In the genomic region with DNA sequence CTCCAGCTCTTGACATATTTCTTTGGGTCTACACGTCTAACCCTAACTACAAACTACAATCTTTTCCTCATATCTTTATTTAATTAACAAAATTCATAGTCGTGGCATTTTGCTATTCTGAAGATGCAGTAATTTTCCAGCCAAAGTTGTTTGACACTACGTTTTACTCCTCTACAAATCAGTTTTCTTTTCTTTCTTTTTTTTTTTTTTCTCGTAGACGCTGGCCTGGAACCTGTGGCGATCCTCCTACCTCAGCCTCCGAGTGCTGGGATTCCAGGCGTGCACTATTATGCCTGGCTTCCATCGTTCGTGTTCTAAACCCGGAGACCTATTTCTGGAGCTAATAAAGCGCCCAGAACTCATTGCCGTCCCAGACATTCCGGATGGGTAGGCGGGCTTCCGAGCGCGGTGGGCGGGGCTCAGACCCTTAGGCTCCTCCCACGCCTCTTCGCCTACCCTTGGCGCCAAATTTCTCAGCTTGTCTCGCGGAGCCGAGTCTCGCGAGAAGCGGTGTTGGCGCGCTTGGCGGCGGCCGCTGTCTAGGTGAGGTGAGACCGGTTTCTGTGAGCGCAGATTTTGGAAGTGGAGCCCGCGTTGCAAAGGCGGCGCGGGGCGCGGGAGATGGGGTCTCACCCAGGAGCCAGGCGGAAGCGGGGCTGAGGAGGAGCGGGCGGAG, we compare ENCODE assay signal across 8 mouse cellular contexts. TPM values are rescaled to one million over a fixed set of nuclear protein-coding genes. Genes with fewer than 3 reads are reported as not detected.
A peak's percentile ranks its signal among the peaks of the same experiment; 100 is the strongest.
DNase-seq lines count a peak whose midpoint lies in the region; ATAC-seq and TF ChIP-seq lines count a peak whose summit lies in the region.

TSS of gene Tipin (plus strand) at position 477 of the 676 bp plus-strand sequence.

- peak; percentile 80 for TF ChIP-seq EP300 in liver, embryonic 14.5 days (IDR thresholded peaks at IDR 0.05; ENCODE audit: low read depth)
- TF ChIP-seq EP300 in stomach, postnatal 0 days (optimal IDR thresholded peaks at IDR 0.05) = peak; percentile 99

- H3K27me3 ChIP-seq in forebrain, embryonic 10.5 days (ENCODE audit: poor library complexity, severe bottlenecking) = no peaks in the 10 kb centered on the region
- no peaks in the 10 kb centered on the region for H3K27me3 ChIP-seq in heart, embryonic 15.5 days
- H3K27me3 ChIP-seq in liver, embryonic 14.5 days (ENCODE audit: control insufficient read depth, insufficient read depth, low read length) = no peaks in the 10 kb centered on the region
- H3K27me3 ChIP-seq in neural tube, embryonic 11.5 days (ENCODE audit: control insufficient read depth, insufficient read depth, low read length) = no peaks in the 10 kb centered on the region
- H3K27me3 ChIP-seq in stomach, postnatal 0 days (ENCODE audit: control insufficient read depth, insufficient read depth, low read length) = no peaks in the 10 kb centered on the region

- H3K36me3 ChIP-seq in forebrain, embryonic 10.5 days (replicated peaks) = peaks cover 30% of the 10 kb centered on the region
- H3K36me3 ChIP-seq in heart, embryonic 15.5 days = no peaks in the 10 kb centered on the region
- peaks cover 4% of the 10 kb centered on the region for H3K36me3 ChIP-seq in liver, embryonic 14.5 days (replicated peaks; ENCODE audit: control insufficient read depth, insufficient read depth, low read depth)
- 0 out of 2 replicates have a peak, but pooled peaks cover 2% of the 10 kb centered on the region for H3K36me3 ChIP-seq in neural tube, embryonic 11.5 days (ENCODE audit: control insufficient read depth, insufficient read depth, low read length)
- no peaks in the 10 kb centered on the region for H3K36me3 ChIP-seq in stomach, postnatal 0 days (ENCODE audit: control insufficient read depth, insufficient read depth, low read length)

- H3K4me3 ChIP-seq in forebrain, embryonic 10.5 days = peak within 1 kb of the TSS; percentile 93
- peak within 1 kb of the TSS; percentile 87 for H3K4me3 ChIP-seq in heart, embryonic 15.5 days
- peak within 1 kb of the TSS; percentile 94 for H3K4me3 ChIP-seq in liver, embryonic 14.5 days (ENCODE audit: insufficient read depth in 1 of 2, low read depth in 2 of 2, low read length in 2 of 2)
- peak within 1 kb of the TSS; percentile 80 for H3K4me3 ChIP-seq in neural tube, embryonic 11.5 days (ENCODE audit: low read depth, low read length)
- H3K4me3 ChIP-seq in stomach, postnatal 0 days (ENCODE audit: low read depth, low read length) = peak within 1 kb of the TSS; percentile 71

- H3K27ac ChIP-seq in forebrain, embryonic 10.5 days = peak within 1 kb of the TSS; percentile 100
- peak within 1 kb of the TSS; percentile 91 for H3K27ac ChIP-seq in heart, embryonic 15.5 days
- peak within 1 kb of the TSS; percentile 73 for H3K27ac ChIP-seq in liver, embryonic 14.5 days
- peak within 1 kb of the TSS; percentile 68; the same call in 1 of the 2 replicates for H3K27ac ChIP-seq in neural tube, embryonic 11.5 days (ENCODE audit: low read depth, low read length)
- peak within 1 kb of the TSS; percentile 81 for H3K27ac ChIP-seq in stomach, postnatal 0 days (replicated peaks)

- peaks cover 13% of the 10 kb centered on the region for H3K4me1 ChIP-seq in forebrain, embryonic 10.5 days
- H3K4me1 ChIP-seq in heart, embryonic 15.5 days (replicated peaks) = peaks cover 10% of the 10 kb centered on the region
- H3K4me1 ChIP-seq in liver, embryonic 14.5 days (replicated peaks; ENCODE audit: control insufficient read depth in 2 of 2, insufficient read depth in 2 of 2, low read length in 1 of 2) = peaks cover 6 to 8% of the 10 kb centered on the region in 2 experiments; a peak in 3 of 4 replicates
- peaks cover 7% of the 10 kb centered on the region for H3K4me1 ChIP-seq in neural tube, embryonic 11.5 days (ENCODE audit: control insufficient read depth, insufficient read depth, low read length)
- H3K4me1 ChIP-seq in stomach, postnatal 0 days (replicated peaks; ENCODE audit: control insufficient read depth, insufficient read depth) = no peaks in the 10 kb centered on the region

- whole genome bisulfite sequencing in forebrain, embryonic 10.5 days = 2% methylated on average over 46 of the region's 46 CpGs
- WGBS in heart, embryonic 15.5 days = 2% methylated on average over 46 of the region's 46 CpGs
- WGBS in liver, embryonic 14.5 days (ENCODE audit: insufficient replicate concordance) = 2% methylated on average over 46 of the region's 46 CpGs
- 4% methylated on average over 44 of the region's 46 CpGs for WGBS in neural tube, embryonic 11.5 days
- under 1% methylated on average over 46 of the region's 46 CpGs for WGBS in stomach, postnatal 0 days

- H3K9me3 ChIP-seq in forebrain, embryonic 10.5 days = no peaks in the 10 kb centered on the region
- no peaks in the 10 kb centered on the region for H3K9me3 ChIP-seq in heart, embryonic 15.5 days (replicated peaks)
- H3K9me3 ChIP-seq in liver, embryonic 14.5 days (ENCODE audit: control insufficient read depth, low read length) = no peaks in the 10 kb centered on the region
- no peaks in the 10 kb centered on the region for H3K9me3 ChIP-seq in neural tube, embryonic 11.5 days (ENCODE audit: control insufficient read depth, low read length)
- H3K9me3 ChIP-seq in stomach, postnatal 0 days (ENCODE audit: control insufficient read depth, low read length) = no peaks in the 10 kb centered on the region

- H3K4me2 ChIP-seq in heart, embryonic 15.5 days = peak within 1 kb of the TSS; percentile 78
- peak within 1 kb of the TSS; percentile 76 for H3K4me2 ChIP-seq in liver, embryonic 14.5 days (ENCODE audit: low read depth)
- H3K4me2 ChIP-seq in neural tube, embryonic 11.5 days (ENCODE audit: low read depth) = peak within 1 kb of the TSS; percentile 55
- peak within 1 kb of the TSS; percentile 63 for H3K4me2 ChIP-seq in stomach, postnatal 0 days (replicated peaks; ENCODE audit: low read depth)

- peak; percentile 95 for ATAC-seq in heart, embryonic 15.5 days (replicated peaks; ENCODE audit: insufficient number of reproducible peaks, insufficient read depth, low FRiP score, low read depth)
- peak; percentile 87 for ATAC-seq in liver, embryonic 14.5 days (ENCODE audit: insufficient read depth)
- ATAC-seq in neural tube, embryonic 11.5 days (ENCODE audit: insufficient read depth, low FRiP score, low TSS enrichment) = peak; percentile 83
- ATAC-seq in stomach, postnatal 0 days (ENCODE audit: low FRiP score, low TSS enrichment) = peak; percentile 96

- no peak for TF ChIP-seq CTCF in liver, embryonic 14.5 days (IDR thresholded peaks at IDR 0.05; ENCODE audit: low read depth)
- no peak for TF ChIP-seq CTCF in stomach, postnatal 0 days (IDR thresholded peaks at IDR 0.05; ENCODE audit: low read depth)

- H3K9ac ChIP-seq in heart, embryonic 15.5 days = peak within 1 kb of the TSS; percentile 92
- peak within 1 kb of the TSS; percentile 99 for H3K9ac ChIP-seq in liver, embryonic 14.5 days (replicated peaks)
- H3K9ac ChIP-seq in neural tube, embryonic 11.5 days (ENCODE audit: low read length) = peak within 1 kb of the TSS; percentile 97
- H3K9ac ChIP-seq in stomach, postnatal 0 days (ENCODE audit: low read length) = peak within 1 kb of the TSS; percentile 82

- DNase-seq in CD8-positive naive resting alpha-beta T cell, adult 2 months (ENCODE audit: low read depth in 2 of 2, low spot score in 2 of 2) = peak; percentile 93 to 96
- DNase-seq in c-Kit-positive CD71-negative TER-119-negative erythroid progenitor cells, embryonic 14.5 days (ENCODE audit: low read depth) = peak; percentile 91
- DNase-seq in forebrain, embryonic 10.5 days (ENCODE audit: extremely low spot score, low spot score) = peak; percentile 96
- peak; percentile 96 to 97 for DNase-seq in kidney, postnatal 25 days
- peak; percentile 86 to 89 (median 87) for DNase-seq in liver, embryonic 14.5 days (ENCODE audit: low read depth in 3 of 3, low spot score in 3 of 3)
- peak; percentile 96 for DNase-seq in neural tube, embryonic 11.5 days (ENCODE audit: low spot score)
- peak; percentile 96 for DNase-seq in stomach, postnatal 0 days (ENCODE audit: low spot score)

RNA-seq across cellular contexts. Expression of gene Tipin, which starts in this region (rescaled TPM):
- 330 and 333 TPM in 2 replicates for polyA plus RNA-seq in forebrain, embryonic 10.5 days (2016; fragmentation: Nextera tagmentation; extraction: Ambion mirVana)
- polyA plus RNA-seq in heart, embryonic 15.5 days (2015; fragmentation: Nextera tagmentation; extraction: Ambion mirVana) = 98.0 and 113 TPM in 2 replicates
- 74.2 and 121 TPM in 2 replicates for polyA plus RNA-seq in liver, embryonic 14.5 days (2012; rRNA removed)
- polyA plus RNA-seq in liver, embryonic 14.5 days (2014; fragmentation: Nextera tagmentation; extraction: Ambion mirVana) = 241 and 245 TPM in 2 replicates
- polyA plus RNA-seq in neural tube, embryonic 11.5 days (2014; fragmentation: Nextera tagmentation; extraction: Ambion mirVana) = 218 and 240 TPM in 2 replicates
- 81.1 and 85.7 TPM in 2 replicates for polyA plus RNA-seq in stomach, postnatal 0 days (2015; fragmentation: Nextera tagmentation; extraction: Ambion mirVana)

Comparison
In these comparisons a context has a peak if more than half of its experiments do, and no peak if none do; other contexts are left out.
1. Peak in every context shown above with its lines: DNase-seq, ATAC-seq, H3K4me3 ChIP-seq and H3K27ac ChIP-seq.